In the genomic region with DNA sequence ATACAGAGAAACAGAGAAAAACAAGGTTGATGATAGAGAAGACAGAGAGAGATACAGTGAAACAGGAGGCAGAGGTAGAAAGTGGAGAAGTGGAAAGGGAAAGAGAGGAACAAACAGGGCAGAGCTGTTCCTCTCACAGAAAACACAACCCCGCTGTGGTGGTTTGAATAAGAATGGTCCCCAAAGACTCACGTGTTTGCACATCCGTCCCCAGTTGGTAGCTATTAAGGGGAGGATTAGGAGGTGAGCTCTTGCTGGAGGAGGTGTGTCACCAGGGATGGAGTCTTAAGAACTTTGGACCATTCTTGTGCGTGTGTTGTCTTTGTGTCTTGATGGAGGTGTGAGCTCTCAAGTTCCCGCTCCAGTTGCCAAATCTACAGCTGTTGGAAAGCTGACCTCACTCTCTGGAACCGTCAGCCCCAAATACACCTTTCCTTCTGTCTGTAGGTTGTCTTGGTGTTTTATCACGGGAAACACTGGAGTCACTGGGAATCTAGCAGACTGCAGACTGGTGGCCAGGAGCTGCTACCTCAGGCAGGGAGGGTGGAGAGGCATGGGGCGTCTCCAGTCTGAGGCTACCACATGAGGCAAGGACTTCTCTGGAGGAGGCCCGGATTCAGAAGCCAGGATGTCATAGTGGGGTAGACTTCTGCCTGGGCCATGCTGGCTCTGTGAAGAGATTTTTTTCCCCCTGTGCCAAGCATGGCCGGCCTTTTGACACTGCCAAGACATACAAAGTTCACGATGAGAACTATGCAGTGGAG, we compare ENCODE assay signal across 10 mouse cellular contexts.
DNase-seq lines count a peak whose midpoint lies in the region; ATAC-seq and TF ChIP-seq lines count a peak whose summit lies in the region.
"Had no signal": no experiment of that assay in that cellular context is flagged by ENCODE, and none has a peak within 500 bp of the region (broad histone marks: within the 10 kb centered on the region; RNA-seq: fewer than 3 reads in every experiment).

No protein-coding gene starts in this region.

- no peak for TF ChIP-seq POLR2A in ES-Bruce4 (IDR thresholded peaks at IDR 0.05; ENCODE audit: insufficient read depth, low read length)

- H3K4me3 ChIP-seq in heart, embryonic 15.5 days, result no peak overlapping the region
- H3K4me3 ChIP-seq in ES-Bruce4 (ENCODE audit: low read depth, low read length), result no peak overlapping the region
- H3K4me3 ChIP-seq in embryonic facial prominence, embryonic 13.5 days, result no peak overlapping the region
- no peak overlapping the region for H3K4me3 ChIP-seq in limb, embryonic 13.5 days

- H3K9me3 ChIP-seq in heart, embryonic 15.5 days (replicated peaks), result no peaks in the 10 kb centered on the region
- no peaks in the 10 kb centered on the region for H3K9me3 ChIP-seq in ES-Bruce4 (replicated peaks; ENCODE audit: control insufficient read depth, insufficient read depth, low read length, poor library complexity, severe bottlenecking)
- H3K9me3 ChIP-seq in embryonic facial prominence, embryonic 13.5 days, result no peaks in the 10 kb centered on the region
- no peaks in the 10 kb centered on the region for H3K9me3 ChIP-seq in limb, embryonic 13.5 days

- no peak overlapping the region for H3K9ac ChIP-seq in heart, embryonic 15.5 days
- H3K9ac ChIP-seq in ES-Bruce4 (ENCODE audit: low read depth, poor library complexity, severe bottlenecking), result no peak overlapping the region
- H3K9ac ChIP-seq in embryonic facial prominence, embryonic 13.5 days, result no peak overlapping the region
- no peak overlapping the region; the same call in 1 of the 2 replicates for H3K9ac ChIP-seq in limb, embryonic 13.5 days

- no peak overlapping the region for H3K27ac ChIP-seq in heart, embryonic 15.5 days
- H3K27ac ChIP-seq in ES-Bruce4 (ENCODE audit: insufficient read depth, low read length), result peak overlapping the region; percentile 83
- no peak overlapping the region for H3K27ac ChIP-seq in embryonic facial prominence, embryonic 13.5 days
- no peak overlapping the region for H3K27ac ChIP-seq in limb, embryonic 13.5 days

- H3K4me1 ChIP-seq in heart, embryonic 15.5 days (replicated peaks), result peaks cover 32% of the 10 kb centered on the region
- peaks cover 10% of the 10 kb centered on the region for H3K4me1 ChIP-seq in ES-Bruce4 (ENCODE audit: control insufficient read depth, insufficient read depth, low read length)
- peaks cover 64% of the 10 kb centered on the region for H3K4me1 ChIP-seq in embryonic facial prominence, embryonic 13.5 days
- H3K4me1 ChIP-seq in limb, embryonic 13.5 days, result peaks cover 49% of the 10 kb centered on the region

- ATAC-seq in heart, embryonic 15.5 days (replicated peaks; ENCODE audit: insufficient number of reproducible peaks, insufficient read depth, low FRiP score, low read depth), result no peak
- no peak for ATAC-seq in embryonic facial prominence, embryonic 13.5 days (ENCODE audit: insufficient number of reproducible peaks, insufficient read depth, low FRiP score, low TSS enrichment, low read depth)
- no peak; the same call in 1 of the 2 replicates for ATAC-seq in limb, embryonic 13.5 days (ENCODE audit: low FRiP score, low read depth)

- DNase-seq in heart, postnatal 4 days, result no peak
- no peak for DNase-seq in spleen, adult 12 weeks (ENCODE audit: low spot score)
- no peak for DNase-seq in kidney, postnatal 4 days
- no peak for DNase-seq in adrenal gland, postnatal 10 days
- DNase-seq: cerebellum, adult 11 months; right cerebral cortex, postnatal 25 days had no signal

- no peaks in the 10 kb centered on the region for H3K36me3 ChIP-seq in heart, embryonic 15.5 days
- H3K36me3 ChIP-seq in ES-Bruce4 (ENCODE audit: control insufficient read depth, insufficient read depth, low read length, poor library complexity, severe bottlenecking), result no peaks in the 10 kb centered on the region
- no peaks in the 10 kb centered on the region for H3K36me3 ChIP-seq in embryonic facial prominence, embryonic 13.5 days
- no peaks in the 10 kb centered on the region for H3K36me3 ChIP-seq in limb, embryonic 13.5 days

- H3K4me2 ChIP-seq in heart, embryonic 15.5 days, result peak overlapping the region; percentile 63
- peak overlapping the region; percentile 65; the same call in 1 of the 2 replicates for H3K4me2 ChIP-seq in embryonic facial prominence, embryonic 13.5 days
- H3K4me2 ChIP-seq in limb, embryonic 13.5 days (replicated peaks), result peak overlapping the region; percentile 67

- 0 out of 2 replicates have a peak, but pooled peaks have one; percentile 64 for TF ChIP-seq EP300 in ES-Bruce4 (IDR thresholded peaks at IDR 0.05; ENCODE audit: insufficient read depth, low read depth, low read length)

- TF ChIP-seq CTCF in ES-Bruce4 (IDR thresholded peaks at IDR 0.05; ENCODE audit: low read depth, low read length), result no peak

- WGBS in heart, embryonic 15.5 days, result 14% methylated on average over 11 of the region's 11 CpGs
- WGBS in embryonic facial prominence, embryonic 13.5 days, result 18% methylated on average over 11 of the region's 11 CpGs
- 10% methylated on average over 11 of the region's 11 CpGs for WGBS in limb, embryonic 13.5 days

- peaks cover 68% of the 10 kb centered on the region for H3K27me3 ChIP-seq in heart, embryonic 15.5 days
- no peaks in the 10 kb centered on the region for H3K27me3 ChIP-seq in ES-Bruce4 (ENCODE audit: control insufficient read depth, insufficient read depth, low read length, poor library complexity, severe bottlenecking)
- peaks cover 36% of the 10 kb centered on the region for H3K27me3 ChIP-seq in embryonic facial prominence, embryonic 13.5 days
- peaks cover 60% of the 10 kb centered on the region for H3K27me3 ChIP-seq in limb, embryonic 13.5 days
